Mouse (Mus musculus): ENCODE measurements around the gene Tsen54. TPM values are rescaled to one million over a fixed set of nuclear protein-coding genes. Genes with fewer than 3 reads are reported as not detected.
"Not testable (repeated sequence)": the region's sequence is repeated elsewhere in the genome, so short reads cannot be mapped to it uniquely, and the experiment has no call there.

The Tsen54 gene
- polyA plus RNA-seq, 1 experiment from 2014 or later: 39.8 TPM

- no peak overlapping the region for H3K9ac ChIP-seq
- 0 out of 2 replicates have a peak, but pooled peaks cover 5% of the 10 kb centered on the region for H3K9me3 ChIP-seq (replicated peaks)
- no peaks in the 10 kb centered on the region for H3K27me3 ChIP-seq
- H3K36me3 ChIP-seq: peaks cover 59% of the 10 kb centered on the region
- peaks cover 43% of the 10 kb centered on the region for H3K4me1 ChIP-seq
- no peak overlapping the region for H3K27ac ChIP-seq
- 92% methylated on average over 2 of the region's 2 CpGs for WGBS
- no peak for ATAC-seq (replicated peaks; ENCODE audit: low FRiP score)
- H3K4me2 ChIP-seq: no peak overlapping the region
- H3K4me3 ChIP-seq (replicated peaks): no peak overlapping the region
Observed at GRCm38 (mm10) chr11:115845819-115846218, 31.3 kb downstream of the Tsen54 start.

GRCm38 (mm10) chr11:115854674-115855073 is 40.1 kb downstream of the Tsen54 start:
- Histone ChIP-seq H3K9ac (no peak overlapping the region), H3K36me3 (peaks cover 66% of the 10 kb centered on the region)
- WGBS: 76% methylated on average over 6 of the region's 6 CpGs

GRCm38 (mm10) chr11:115857146-115857545 is 42.6 kb downstream of the Tsen54 start:
- whole genome bisulfite sequencing: 93% methylated on average over 4 of the region's 4 CpGs
- H3K9me3 ChIP-seq (replicated peaks); H3K4me3 ChIP-seq (replicated peaks); H3K4me2 ChIP-seq; H3K27ac ChIP-seq; H3K9ac ChIP-seq; ATAC-seq (replicated peaks; ENCODE audit: low FRiP score): not testable (repeated sequence)
- H3K36me3 ChIP-seq: peaks cover 42% of the 10 kb centered on the region
- peaks cover 21% of the 10 kb centered on the region for H3K4me1 ChIP-seq
- H3K27me3 ChIP-seq: peaks cover 56% of the 10 kb centered on the region

More at GRCm38 (mm10) chr11:115854674-115855073, 40.1 kb downstream of the Tsen54 start:
- peaks cover 31% of the 10 kb centered on the region for H3K27me3 ChIP-seq
- ATAC-seq (replicated peaks; ENCODE audit: low FRiP score): no peak
- no peak overlapping the region for H3K27ac ChIP-seq
- no peaks in the 10 kb centered on the region for H3K9me3 ChIP-seq (replicated peaks)
- peaks cover 16% of the 10 kb centered on the region for H3K4me1 ChIP-seq
- no peak overlapping the region for H3K4me2 ChIP-seq
- H3K4me3 ChIP-seq (replicated peaks): no peak overlapping the region

- WGBS: 52% methylated on average over 13 of the region's 13 CpGs
Observed at GRCm38 (mm10) chr11:115857936-115858335, 43.4 kb downstream of the Tsen54 start.

GRCm38 (mm10) chr11:115858354-115858753 is 43.8 kb downstream of the Tsen54 start, which contains the start of gene Myo15b:
TSS of gene Myo15b (plus strand) at chr11:115858406.
- Histone ChIP-seq H3K4me2 (peak within 1 kb of the TSS; percentile 77), H3K27me3 (peaks cover 59% of the 10 kb centered on the region), H3K9me3 (replicated peaks) (no peaks in the 10 kb centered on the region), H3K9ac (peak within 1 kb of the TSS; percentile 53), H3K4me3 (replicated peaks) (peak within 1 kb of the TSS; percentile 47), H3K36me3 (peaks cover 30% of the 10 kb centered on the region), H3K4me1 (peaks cover 21% of the 10 kb centered on the region), H3K27ac (no peak within 1 kb of the TSS)
- 12% methylated on average over 27 of the region's 27 CpGs for WGBS
- no peak for ATAC-seq (replicated peaks; ENCODE audit: low FRiP score)

More at GRCm38 (mm10) chr11:115857936-115858335, 43.4 kb downstream of the Tsen54 start:
- H3K27ac ChIP-seq: no peak overlapping the region
- no peak for ATAC-seq (replicated peaks; ENCODE audit: low FRiP score)
- H3K4me3 ChIP-seq (replicated peaks): 0 out of 2 replicates have a peak overlapping the region, but pooled peaks have one; percentile 47
- peaks cover 59% of the 10 kb centered on the region for H3K27me3 ChIP-seq
- no peaks in the 10 kb centered on the region for H3K9me3 ChIP-seq (replicated peaks)
- no peak overlapping the region for H3K4me2 ChIP-seq
- H3K9ac ChIP-seq: no peak overlapping the region
- peaks cover 34% of the 10 kb centered on the region for H3K36me3 ChIP-seq
- H3K4me1 ChIP-seq: peaks cover 21% of the 10 kb centered on the region

- peak; percentile 90 for ATAC-seq (replicated peaks; ENCODE audit: low FRiP score)
- peak overlapping the region; percentile 47 for H3K4me3 ChIP-seq (replicated peaks)
- H3K36me3 ChIP-seq: peaks cover 20% of the 10 kb centered on the region
- H3K9me3 ChIP-seq (replicated peaks): no peaks in the 10 kb centered on the region
- H3K27me3 ChIP-seq: peaks cover 59% of the 10 kb centered on the region
- peak overlapping the region; percentile 53 for H3K9ac ChIP-seq
- peaks cover 21% of the 10 kb centered on the region for H3K4me1 ChIP-seq
- no peak overlapping the region for H3K27ac ChIP-seq
- 2% methylated on average over 75 of the region's 75 CpGs for WGBS
- H3K4me2 ChIP-seq: peak overlapping the region; percentile 77
Observed at GRCm38 (mm10) chr11:115859143-115859945, 44.8 kb downstream of the Tsen54 start.

- Histone ChIP-seq H3K27ac (no peak overlapping the region), H3K4me2 (no peak overlapping the region), H3K4me3 (replicated peaks) (no peak overlapping the region), H3K4me1 (peaks cover 13% of the 10 kb centered on the region), H3K36me3 (no peaks in the 10 kb centered on the region), H3K9ac (no peak overlapping the region), H3K27me3 (peaks cover 35% of the 10 kb centered on the region), H3K9me3 (replicated peaks) (no peaks in the 10 kb centered on the region)
- 84% methylated on average over 8 of the region's 8 CpGs for WGBS
- no peak for ATAC-seq (replicated peaks; ENCODE audit: low FRiP score)
Observed at GRCm38 (mm10) chr11:115863895-115864294, 49.4 kb downstream of the Tsen54 start.

- H3K4me3 ChIP-seq (replicated peaks): no peak overlapping the region
- H3K27me3 ChIP-seq: no peaks in the 10 kb centered on the region
- ATAC-seq (replicated peaks; ENCODE audit: low FRiP score): no peak
- H3K4me2 ChIP-seq: no peak overlapping the region
- no peak overlapping the region for H3K27ac ChIP-seq
- no peaks in the 10 kb centered on the region for H3K36me3 ChIP-seq
- no peaks in the 10 kb centered on the region for H3K9me3 ChIP-seq (replicated peaks)
- no peak overlapping the region for H3K9ac ChIP-seq
- H3K4me1 ChIP-seq: no peaks in the 10 kb centered on the region
- WGBS: 77% methylated on average over 8 of the region's 8 CpGs
Observed at GRCm38 (mm10) chr11:115869393-115869792, 54.9 kb downstream of the Tsen54 start.

- H3K4me2 ChIP-seq: no peak overlapping the region
- H3K27me3 ChIP-seq: no peaks in the 10 kb centered on the region
- no peak overlapping the region for H3K27ac ChIP-seq
- no peaks in the 10 kb centered on the region for H3K36me3 ChIP-seq
- H3K9ac ChIP-seq: no peak overlapping the region
- H3K4me1 ChIP-seq: peaks cover 4% of the 10 kb centered on the region; the same call in 1 of the 2 replicates
- no peak for ATAC-seq (replicated peaks; ENCODE audit: low FRiP score)
- no peak overlapping the region for H3K4me3 ChIP-seq (replicated peaks)
- WGBS: 49% methylated on average over 4 of the region's 4 CpGs
- no peaks in the 10 kb centered on the region for H3K9me3 ChIP-seq (replicated peaks)
Observed at GRCm38 (mm10) chr11:115872437-115872836, 57.9 kb downstream of the Tsen54 start.

Small RNAs within 50 kb of the gene (microRNA-seq; reads per million reads assigned to microRNA genes)
- not detected for gene Mir5621

Other genes starting within 250 kb of the Tsen54 start
- 102 and 103 TPM in 2 replicates for gene Mrps7, start 210.8 kb upstream of the Tsen54 start, polyA plus RNA-seq (2015; fragmentation: Nextera tagmentation; extraction: Ambion mirVana)
- gene Gga3, start 210.7 kb upstream of the Tsen54 start, polyA plus RNA-seq (2015; fragmentation: Nextera tagmentation; extraction: Ambion mirVana): 18.5 and 20.7 TPM in 2 replicates
- gene Mif4gd, start 201.8 kb upstream of the Tsen54 start, polyA plus RNA-seq (2015; fragmentation: Nextera tagmentation; extraction: Ambion mirVana): 35.8 and 37.6 TPM in 2 replicates
- gene Slc25a19, start 186.4 kb upstream of the Tsen54 start, polyA plus RNA-seq (2015; fragmentation: Nextera tagmentation; extraction: Ambion mirVana): 45.8 and 48.3 TPM in 2 replicates
- gene Grb2, start 106.1 kb upstream of the Tsen54 start, polyA plus RNA-seq (2015; fragmentation: Nextera tagmentation; extraction: Ambion mirVana): 92.0 and 98.4 TPM in 2 replicates
- gene Tmem94, start 49.3 kb upstream of the Tsen54 start, polyA plus RNA-seq (2015; fragmentation: Nextera tagmentation; extraction: Ambion mirVana): 26.6 and 27.0 TPM in 2 replicates
- gene Caskin2, start 1.1 kb upstream of the Tsen54 start, polyA plus RNA-seq (2015; fragmentation: Nextera tagmentation; extraction: Ambion mirVana): 17.3 and 20.9 TPM in 2 replicates
- gene Llgl2, start 9.3 kb downstream of the Tsen54 start, polyA plus RNA-seq (2015; fragmentation: Nextera tagmentation; extraction: Ambion mirVana): 39.1 and 41.0 TPM in 2 replicates
- 8.0 and 11.1 TPM in 2 replicates for gene Myo15b, start 43.7 kb downstream of the Tsen54 start, polyA plus RNA-seq (2015; fragmentation: Nextera tagmentation; extraction: Ambion mirVana)
- 3.9 and 4.1 TPM in 2 replicates for gene Smim5, start 85.2 kb downstream of the Tsen54 start, polyA plus RNA-seq (2015; fragmentation: Nextera tagmentation; extraction: Ambion mirVana)
- 9.1 and 9.9 TPM in 2 replicates for gene Smim6, start 97.3 kb downstream of the Tsen54 start, polyA plus RNA-seq (2015; fragmentation: Nextera tagmentation; extraction: Ambion mirVana)
- 41.6 and 44.5 TPM in 2 replicates for gene Sap30bp, start 118.6 kb downstream of the Tsen54 start, polyA plus RNA-seq (2015; fragmentation: Nextera tagmentation; extraction: Ambion mirVana)
- 21.3 and 24.3 TPM in 2 replicates for gene Recql5, start 118.8 kb downstream of the Tsen54 start, polyA plus RNA-seq (2015; fragmentation: Nextera tagmentation; extraction: Ambion mirVana)
- gene Itgb4, start 160.0 kb downstream of the Tsen54 start, polyA plus RNA-seq (2015; fragmentation: Nextera tagmentation; extraction: Ambion mirVana): 2.1 and 2.7 TPM in 2 replicates
- 194 and 208 TPM in 2 replicates for gene Galk1, start 198.0 kb downstream of the Tsen54 start, polyA plus RNA-seq (2015; fragmentation: Nextera tagmentation; extraction: Ambion mirVana)
- gene H3f3b, start 213.2 kb downstream of the Tsen54 start, polyA plus RNA-seq (2015; fragmentation: Nextera tagmentation; extraction: Ambion mirVana): 1,673 and 1,817 TPM in 2 replicates
- 37.3 and 40.1 TPM in 2 replicates for gene Unk, start 215.6 kb downstream of the Tsen54 start, polyA plus RNA-seq (2015; fragmentation: Nextera tagmentation; extraction: Ambion mirVana)

All from kidney, embryonic 15.5 days (tissue).